Mouse (Mus musculus): ENCODE data around the gene Olfr134.
"Not testable (repeated sequence)": the region's sequence is repeated elsewhere in the genome, so short reads cannot be mapped to it uniquely, and the experiment has no call there.

Olfr134 gene

GRCm38 (mm10) chr17:38171088-38171487 is at the start of gene Olfr134:
Gene Olfr134 (plus strand): TSS chr17:38171388.
- no peak for DNase-seq

GRCm38 (mm10) chr17:38124199-38124598 is 47.0 kb upstream of the Olfr134 start:
- DNase-seq = not testable (repeated sequence)

GRCm38 (mm10) chr17:38125371-38125770 is 45.8 kb upstream of the Olfr134 start:
- not testable (repeated sequence) for DNase-seq

DNA sequence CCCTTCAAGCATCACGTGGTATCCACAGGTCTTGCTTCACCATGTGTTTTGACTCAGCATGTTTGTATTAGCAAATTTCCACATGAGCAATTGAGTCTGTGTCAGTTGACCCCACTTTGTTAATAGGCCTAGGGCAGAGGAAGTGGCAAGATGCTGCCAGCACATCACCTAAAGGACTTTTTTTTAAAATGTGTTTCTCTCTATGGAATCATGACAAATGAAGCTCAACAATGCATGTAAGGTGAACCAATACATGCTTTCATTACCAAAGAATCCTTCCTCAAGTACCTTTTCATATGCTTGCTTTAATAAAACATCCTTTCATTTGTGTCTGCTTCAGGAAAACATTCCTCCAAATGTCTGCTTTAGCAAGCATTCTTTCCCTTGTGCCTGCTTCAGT is 36.8 kb upstream of the Olfr134 start, which contains the start of gene Olfr132:
Gene Olfr132, minus strand, starts transcription at position 101 of the 400 bp plus-strand sequence.
- no peak for DNase-seq

GRCm38 (mm10) chr17:38144981-38145380 is 26.2 kb upstream of the Olfr134 start, which contains the start of gene Olfr133:
Gene Olfr133 (plus strand): TSS chr17:38145281.
- DNase-seq = no peak

- DNase-seq = no peak
Observed at GRCm38 (mm10) chr17:38204035-38204434, 32.8 kb downstream of the Olfr134 start, which contains the start of gene Olfr135. Gene Olfr135 (plus strand): TSS chr17:38204335.

Data from kidney, postnatal 36 days (tissue).